Mouse (Mus musculus) thymus, postnatal 36 days (tissue): Measurements from ENCODE around the gene 0610012G03Rik.

Experiments used
- DNase-seq, 2 experiments: peaks; one replicate each; pipeline ENCODE4 v3.0.0; 2022; ENCODE audit warnings: mixed read lengths in 2 of 2

The 0610012G03Rik gene

GRCm38 (mm10) chr16:31932255-31932654, 16.0 kb downstream of the 0610012G03Rik start:
- no peak for DNase-seq

- DNase-seq = no peak
Observed at GRCm38 (mm10) chr16:31931330-31931729, 17.0 kb downstream of the 0610012G03Rik start.

DNA sequence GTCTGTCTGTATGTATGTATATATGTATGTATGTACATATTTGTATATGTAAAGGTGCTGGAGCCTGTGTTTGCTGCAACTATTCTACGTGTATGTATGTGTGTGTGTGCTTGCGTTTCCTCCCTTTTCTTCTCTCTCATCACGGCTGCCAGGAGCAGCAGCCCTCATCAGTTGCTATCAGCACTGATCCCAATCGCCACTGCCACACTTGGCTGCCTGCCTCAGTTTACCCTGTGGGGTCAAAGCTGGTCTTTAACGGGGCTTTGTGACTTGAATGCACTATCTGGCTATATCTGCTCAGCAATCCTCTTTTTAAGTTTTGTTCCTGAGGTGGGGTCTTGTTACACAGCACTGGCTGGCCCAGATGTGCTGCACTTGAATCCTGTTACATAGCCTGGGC, 20.9 kb downstream of the 0610012G03Rik start:
- DNase-seq = no peak

GRCm38 (mm10) chr16:31926547-31927182, 21.6 kb downstream of the 0610012G03Rik start:
- DNase-seq = no peak

DNA sequence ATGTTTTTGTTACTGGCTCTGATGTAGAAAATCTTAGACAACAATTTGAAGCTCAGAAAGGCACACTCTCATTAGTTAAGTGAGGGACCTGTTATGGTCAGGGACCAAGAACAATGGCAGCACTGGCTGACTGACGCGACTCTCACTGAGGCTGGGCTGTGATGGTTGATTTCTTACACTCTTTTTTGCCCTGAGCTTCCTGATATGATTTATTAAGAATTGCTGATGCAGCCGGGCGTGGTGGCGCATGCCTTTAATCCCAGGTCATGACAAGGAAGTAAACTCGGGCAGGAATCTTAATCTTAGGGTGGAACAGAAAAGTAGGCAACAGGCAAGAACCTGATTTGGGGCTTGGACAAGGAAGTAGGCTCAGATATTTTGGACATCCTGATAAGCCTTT, 22.2 kb downstream of the 0610012G03Rik start:
- DNase-seq = no peak

DNA sequence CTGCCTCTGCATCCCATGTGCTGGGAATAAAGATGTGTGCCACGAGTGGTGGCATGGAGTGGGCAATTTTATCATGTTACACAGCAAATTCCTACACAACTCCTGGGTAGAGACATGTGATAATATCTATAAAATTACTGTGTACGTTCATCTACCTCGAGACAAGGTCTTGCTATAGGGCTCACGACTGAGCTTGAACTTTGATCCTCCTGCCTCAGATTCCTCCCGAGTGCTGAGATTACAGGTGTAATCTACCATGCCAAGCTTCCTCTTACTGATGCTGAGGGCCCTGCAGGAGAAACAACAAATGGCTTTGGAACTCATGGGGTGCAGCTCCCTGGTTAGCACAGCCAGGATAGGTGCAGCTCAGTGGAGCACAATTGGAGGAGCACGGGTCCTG, 23.9 kb downstream of the 0610012G03Rik start:
- DNase-seq = no peak

DNA sequence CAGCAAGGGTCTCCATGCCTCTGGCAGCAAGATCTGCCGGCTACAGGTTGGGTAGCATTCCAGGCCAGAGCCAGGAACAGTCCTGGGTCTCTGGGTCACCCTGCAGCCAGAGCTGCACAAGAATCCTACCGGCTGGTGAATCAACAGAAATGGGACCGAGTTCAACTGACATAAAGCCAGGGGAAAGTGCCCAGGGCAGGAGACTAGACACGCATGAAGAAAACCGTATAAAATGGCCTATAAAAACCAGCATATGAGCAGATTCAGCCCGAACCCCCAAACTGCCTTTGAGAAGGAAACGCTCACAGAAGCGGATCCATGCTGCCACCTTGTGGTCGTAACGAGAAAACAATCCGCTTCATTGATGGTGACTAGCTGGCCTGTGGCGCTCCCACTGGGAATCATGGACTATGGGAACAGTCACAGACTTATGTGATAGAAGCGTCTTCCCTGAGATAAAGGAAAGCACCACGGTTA, 30.0 kb downstream of the 0610012G03Rik start:
- peak; percentile 43 to 49 for DNase-seq

DNA sequence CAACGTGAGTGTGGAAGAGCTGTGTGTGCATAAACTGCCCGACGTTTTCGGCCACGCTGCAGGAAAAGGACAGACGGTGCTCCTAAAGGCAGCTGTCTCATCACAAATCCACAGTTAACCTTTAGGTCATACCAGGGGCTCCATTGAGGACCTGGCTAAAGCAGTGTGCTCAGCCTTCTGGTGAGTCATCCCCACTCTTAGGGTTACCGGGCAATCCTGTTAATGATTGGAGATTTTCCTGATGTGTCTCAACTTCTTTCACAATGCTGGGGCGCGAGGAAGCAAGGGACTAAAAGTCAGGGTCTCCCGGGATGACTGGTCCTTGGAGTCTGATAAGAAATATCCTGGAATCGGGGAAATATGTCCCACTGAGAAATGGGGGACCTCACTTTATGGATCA, 30.5 kb downstream of the 0610012G03Rik start:
- no peak for DNase-seq

DNA sequence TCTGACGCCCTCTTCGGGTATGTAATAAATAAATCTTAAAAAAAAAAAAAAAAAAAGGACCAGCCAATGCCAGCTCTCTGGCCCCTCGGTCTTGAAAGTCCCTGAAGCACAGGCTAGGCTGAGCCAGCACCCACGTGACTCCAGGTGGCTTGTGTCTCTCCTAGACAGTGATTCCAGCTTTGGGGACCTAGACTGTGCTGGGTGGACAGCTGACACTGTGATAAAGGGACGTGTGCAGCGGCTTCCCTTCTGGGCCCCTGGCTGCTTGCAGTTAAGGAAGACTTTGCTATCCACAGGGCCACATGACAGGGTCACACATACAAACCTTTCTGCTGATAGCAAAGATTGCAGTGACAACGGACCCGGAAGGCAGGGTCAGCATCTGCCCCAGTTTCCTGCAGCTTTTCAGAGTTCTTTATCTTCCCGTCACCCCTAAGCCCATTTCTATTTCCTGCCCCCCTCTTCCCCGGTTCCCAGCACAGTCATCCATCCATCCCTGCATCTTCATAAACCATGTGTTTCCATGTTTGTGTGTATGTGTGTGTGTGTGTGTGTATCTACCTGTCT, 37.9 kb downstream of the 0610012G03Rik start:
- no peak for DNase-seq

GRCm38 (mm10) chr16:31908959-31909358, 39.3 kb downstream of the 0610012G03Rik start:
- DNase-seq = no peak

- no peak for DNase-seq
Observed at GRCm38 (mm10) chr16:31906896-31907295, 41.4 kb downstream of the 0610012G03Rik start.

DNA sequence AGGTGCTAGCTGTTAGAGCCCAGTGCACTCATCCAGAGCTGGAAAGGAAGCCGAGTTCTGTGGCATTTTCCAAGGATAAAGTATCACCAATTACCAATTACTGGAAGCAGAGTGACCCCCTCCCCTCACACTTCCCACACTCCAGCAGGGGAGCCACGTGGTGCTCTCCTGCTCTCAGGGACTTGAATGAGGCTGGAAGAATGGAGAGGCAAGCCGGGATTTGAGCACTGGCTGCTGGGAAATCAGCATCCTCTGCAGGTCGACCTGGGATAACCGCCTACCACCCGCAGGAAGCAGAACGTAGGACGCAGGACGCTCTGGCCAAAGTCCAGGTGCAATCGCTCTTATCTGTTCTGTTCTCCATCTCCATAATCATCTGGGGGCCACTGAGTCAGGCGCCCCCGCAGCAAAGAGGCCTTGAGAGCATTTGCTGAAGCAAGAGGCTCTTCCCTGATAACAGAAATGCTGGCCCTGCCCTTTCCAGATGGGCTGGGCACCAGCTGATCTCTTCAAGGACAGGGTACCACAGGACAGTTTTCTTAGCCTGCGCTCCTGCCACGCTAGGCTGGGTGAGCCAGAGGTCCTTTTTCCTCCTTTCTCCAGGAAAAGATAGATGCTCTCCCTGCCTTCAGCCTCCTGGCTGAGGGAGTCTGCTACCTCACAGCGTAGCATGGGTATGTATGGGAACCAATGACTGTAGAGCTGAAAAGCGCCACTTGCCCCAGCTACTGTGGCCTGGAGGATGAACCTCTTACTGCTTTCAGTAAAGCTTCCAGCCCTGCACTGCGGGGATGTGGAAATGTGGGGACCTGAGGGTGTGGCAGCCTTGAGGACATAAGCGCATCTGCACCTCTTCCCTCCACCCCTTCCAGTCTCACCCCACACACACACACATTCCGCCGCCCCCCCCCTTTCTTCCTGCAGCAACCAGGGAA, 42.1 kb downstream of the 0610012G03Rik start:
- no peak for DNase-seq

DNA sequence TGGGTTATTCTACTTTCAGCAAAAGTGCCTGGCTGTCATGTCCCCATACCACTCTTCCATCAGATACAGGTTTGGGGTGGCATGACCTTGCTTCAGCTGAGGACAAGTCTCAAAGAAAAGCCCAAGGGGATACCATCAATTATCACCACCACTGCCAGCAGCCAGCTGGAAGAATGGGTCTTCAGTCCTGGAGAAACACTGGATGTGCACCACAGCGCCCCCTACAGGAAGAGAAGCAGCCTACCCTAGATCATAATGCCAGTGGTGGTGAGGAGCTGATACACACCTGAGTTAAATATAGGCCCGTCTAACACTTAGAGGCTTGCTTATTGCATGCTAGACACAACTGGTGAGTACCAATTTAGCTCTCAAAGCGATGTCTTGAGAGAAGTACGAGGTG, 43.0 kb downstream of the 0610012G03Rik start:
- DNase-seq = no peak

DNA sequence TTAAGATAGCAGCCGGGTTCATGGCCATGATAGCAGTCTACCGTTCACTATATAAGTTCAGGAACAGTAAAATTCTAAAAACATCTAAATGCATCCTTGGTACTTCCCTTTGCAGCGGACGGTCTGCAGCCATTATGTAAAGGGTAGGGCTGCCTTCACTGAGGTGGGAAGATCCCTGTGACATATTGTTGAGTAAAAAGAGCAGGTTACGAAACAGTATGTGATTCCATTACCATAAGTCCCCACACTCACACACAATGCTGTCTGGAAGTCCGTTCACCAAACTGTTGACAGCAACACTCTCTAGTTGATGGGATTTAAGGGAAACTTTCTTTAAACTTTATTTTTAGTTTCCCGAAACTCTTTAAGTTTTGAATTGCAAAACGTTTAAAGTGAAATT, 45.1 kb downstream of the 0610012G03Rik start:
- DNase-seq = no peak

- DNase-seq = no peak
Observed at GRCm38 (mm10) chr16:31901886-31902285, 46.4 kb downstream of the 0610012G03Rik start.

- no peak for DNase-seq
Observed at GRCm38 (mm10) chr16:31898546-31899326, 49.6 kb downstream of the 0610012G03Rik start.
